Mouse (Mus musculus) embryonic fibroblast, embryonic 13.5 days (primary cell): ENCODE results near the gene Cacna1d. TPM values are rescaled to one million over a fixed set of nuclear protein-coding genes. Genes with fewer than 3 reads are reported as not detected.

ENCODE experiments used
- H3K27ac ChIP-seq: 2 replicates; pipeline ENCODE4 v1.5.1; 2012; ENCODE audit warnings: low read length, control low read depth, inconsistent platforms; ENCODE audit not compliant: insufficient read depth
- H3K4me1 ChIP-seq: 2 replicates; pipeline ENCODE4 v1.6.1; 2011; ENCODE audit warnings: low read length; ENCODE audit not compliant: control insufficient read depth, insufficient read depth
- H3K4me3 ChIP-seq: 2 replicates; pipeline ENCODE4 v1.5.1; 2011; ENCODE audit warnings: mild to moderate bottlenecking, control low read depth, low read length; ENCODE audit not compliant: insufficient read depth
- CTCF ChIP-seq: IDR thresholded peaks from 2 replicates; pipeline ENCODE4 v1.5.1; 2011; ENCODE audit warnings: mild to moderate bottlenecking, control low read depth, low read length, moderate library complexity, borderline replicate concordance; ENCODE audit not compliant: insufficient read depth
- POLR2A ChIP-seq: IDR thresholded peaks from 2 replicates; pipeline ENCODE4 v1.6.1; 2011; ENCODE audit warnings: low read depth, mild to moderate bottlenecking, control low read depth, low read length, moderate library complexity
- polyA plus RNA-seq: library from polyadenylated mRNA; stranded (reverse); fragments of >200 nt; gene quantifications from 2 replicates; pipeline ENCODE4 v1.2.4, GENCODE M21; 2011; ENCODE audit warnings: low read depth; ENCODE audit not compliant: missing spikeins, insufficient read length

Gene Cacna1d
- polyA plus RNA-seq, 1 experiment = not detected

- H3K4me1 ChIP-seq = no peaks in the 10 kb centered on the region
- TF ChIP-seq CTCF (no peak), POLR2A (no peak)
- H3K27ac ChIP-seq = no peak overlapping the region
- no peak overlapping the region for H3K4me3 ChIP-seq
Measured at GRCm38 (mm10) chr14:30344948-30345865, 146.0 kb downstream of the Cacna1d start.

- TF ChIP-seq CTCF = no peak
- no peak for TF ChIP-seq POLR2A
- no peaks in the 10 kb centered on the region for H3K4me1 ChIP-seq
- no peak overlapping the region for H3K27ac ChIP-seq
- no peak overlapping the region for H3K4me3 ChIP-seq
Measured at GRCm38 (mm10) chr14:30343740-30344139, 147.5 kb downstream of the Cacna1d start.

GRCm38 (mm10) chr14:30341825-30342590 is 149.2 kb downstream of the Cacna1d start:
- no peak overlapping the region for H3K27ac ChIP-seq
- TF ChIP-seq CTCF (no peak), POLR2A (no peak)
- no peak overlapping the region for H3K4me3 ChIP-seq

GRCm38 (mm10) chr14:30340140-30340539 is 151.1 kb downstream of the Cacna1d start:
- no peak overlapping the region for H3K27ac ChIP-seq
- TF ChIP-seq POLR2A (no peak), CTCF (no peak)
- no peak overlapping the region for H3K4me3 ChIP-seq
- H3K4me1 ChIP-seq = no peaks in the 10 kb centered on the region

More at GRCm38 (mm10) chr14:30341825-30342590, 149.2 kb downstream of the Cacna1d start:
- no peaks in the 10 kb centered on the region for H3K4me1 ChIP-seq

- Histone ChIP-seq H3K27ac (no peak overlapping the region), H3K4me1 (no peaks in the 10 kb centered on the region), H3K4me3 (no peak overlapping the region)
- no peak for TF ChIP-seq POLR2A
- TF ChIP-seq CTCF = no peak
Measured at GRCm38 (mm10) chr14:30331856-30332255, 159.4 kb downstream of the Cacna1d start.

GRCm38 (mm10) chr14:30330416-30331181 is 160.7 kb downstream of the Cacna1d start:
- H3K27ac ChIP-seq = no peak overlapping the region
- TF ChIP-seq POLR2A = no peak
- TF ChIP-seq CTCF = no peak
- no peak overlapping the region for H3K4me3 ChIP-seq

GRCm38 (mm10) chr14:30329109-30329508 is 162.1 kb downstream of the Cacna1d start:
- no peak overlapping the region for H3K27ac ChIP-seq
- no peak for TF ChIP-seq POLR2A
- no peak for TF ChIP-seq CTCF
- H3K4me3 ChIP-seq = no peak overlapping the region
- H3K4me1 ChIP-seq = no peaks in the 10 kb centered on the region

More at GRCm38 (mm10) chr14:30330416-30331181, 160.7 kb downstream of the Cacna1d start:
- no peaks in the 10 kb centered on the region for H3K4me1 ChIP-seq

GRCm38 (mm10) chr14:30327452-30327851 is 163.8 kb downstream of the Cacna1d start:
- H3K27ac ChIP-seq = no peak overlapping the region
- TF ChIP-seq POLR2A (no peak), CTCF (no peak)
- no peak overlapping the region for H3K4me3 ChIP-seq
- H3K4me1 ChIP-seq = no peaks in the 10 kb centered on the region

GRCm38 (mm10) chr14:30327051-30327450 is 164.2 kb downstream of the Cacna1d start:
- H3K27ac ChIP-seq = no peak overlapping the region
- H3K4me1 ChIP-seq = no peaks in the 10 kb centered on the region
- TF ChIP-seq POLR2A = no peak
- TF ChIP-seq CTCF = no peak

More at GRCm38 (mm10) chr14:30327051-30327450, 164.2 kb downstream of the Cacna1d start:
- H3K4me3 ChIP-seq = no peak overlapping the region
